Mouse (Mus musculus): ENCODE measurements around the gene Mrgprb1.

- TF ChIP-seq ZC3H11A (IDR thresholded peaks at IDR 0.05; ENCODE audit: borderline replicate concordance, low read depth, low read length): no peak
- TF ChIP-seq ZNF384 (IDR thresholded peaks at IDR 0.05; ENCODE audit: low read depth, low read length): no peak
- no peak for TF ChIP-seq HCFC1 (IDR thresholded peaks at IDR 0.05; ENCODE audit: borderline replicate concordance, insufficient read depth, low read length)
- TF ChIP-seq MAFK (IDR thresholded peaks at IDR 0.05; ENCODE audit: insufficient read depth, low read depth, low read length): no peak
Measured at GRCm38 (mm10) chr7:48436581-48436980, 19.6 kb downstream of the Mrgprb1 start.

All from ES-E14 (cell line).